Mouse (Mus musculus) small intestine, adult 2 months (tissue): ENCODE measurements around the gene Bscl2. TPM values are rescaled to one million over a fixed set of nuclear protein-coding genes. Genes with fewer than 3 reads are reported as not detected.

Source experiments
- H3K27ac ChIP-seq: fragments of 200-500 bp; 2 replicates; pipeline ENCODE4 v1.5.1; 2012; ENCODE audit warnings: low read depth, low read length, control low read depth, inconsistent platforms; ENCODE audit not compliant: insufficient read depth
- H3K27me3 ChIP-seq: fragments of 200-500 bp; 2 replicates; pipeline ENCODE4 v1.6.1; 2012; ENCODE audit warnings: mild to moderate bottlenecking, moderate library complexity, low read length, inconsistent platforms; ENCODE audit not compliant: control insufficient read depth, insufficient read depth
- H3K36me3 ChIP-seq: fragments of 200-500 bp; 2 replicates; pipeline ENCODE4 v1.6.1; 2012; ENCODE audit warnings: mild to moderate bottlenecking, low read length, control low read depth, inconsistent platforms; ENCODE audit not compliant: control insufficient read depth, insufficient read depth
- H3K4me1 ChIP-seq: fragments of 200-500 bp; 2 replicates; pipeline ENCODE4 v1.6.1; 2012; ENCODE audit warnings: low read length, inconsistent platforms, mixed read lengths; ENCODE audit not compliant: control insufficient read depth, insufficient read depth, insufficient read length
- H3K4me3 ChIP-seq: fragments of 200-500 bp; 2 replicates; pipeline ENCODE4 v1.5.1; 2012; ENCODE audit warnings: low read depth, mild to moderate bottlenecking, control low read depth, inconsistent platforms, low read length, moderate library complexity
- CTCF ChIP-seq: fragments of 200-500 bp; IDR thresholded peaks from 2 replicates; pipeline ENCODE4 v1.5.1; 2012; ENCODE audit warnings: low read depth, mild to moderate bottlenecking, control low read depth, inconsistent platforms, low read length, moderate library complexity, mixed read lengths; ENCODE audit not compliant: insufficient replicate concordance, insufficient read length; ENCODE audit errors: extremely low read depth
- POLR2A ChIP-seq: fragments of 200-500 bp; IDR thresholded peaks from 2 replicates; pipeline ENCODE4 v1.6.1; 2012; ENCODE audit warnings: low read depth, mild to moderate bottlenecking, control low read depth, inconsistent platforms, low read length, moderate library complexity
- WGBS: fragments of 180-500 bp; shearing (Covaris S2); methylation state at CpG from one replicate; pipeline ENCODE4 v1.1.7; 2018; 5-methylcytosine and 5-hydroxymethylcytosine counted together
- polyA plus RNA-seq: library from polyadenylated mRNA; depleted of rRNA; stranded (reverse); fragments of >200 nt; gene quantifications from 2 replicates; pipeline ENCODE4 v1.2.3, GENCODE M21; 2012; rRNA removed

Bscl2 gene
- 54.3 and 82.6 TPM in 2 replicates for polyA plus RNA-seq

DNA sequence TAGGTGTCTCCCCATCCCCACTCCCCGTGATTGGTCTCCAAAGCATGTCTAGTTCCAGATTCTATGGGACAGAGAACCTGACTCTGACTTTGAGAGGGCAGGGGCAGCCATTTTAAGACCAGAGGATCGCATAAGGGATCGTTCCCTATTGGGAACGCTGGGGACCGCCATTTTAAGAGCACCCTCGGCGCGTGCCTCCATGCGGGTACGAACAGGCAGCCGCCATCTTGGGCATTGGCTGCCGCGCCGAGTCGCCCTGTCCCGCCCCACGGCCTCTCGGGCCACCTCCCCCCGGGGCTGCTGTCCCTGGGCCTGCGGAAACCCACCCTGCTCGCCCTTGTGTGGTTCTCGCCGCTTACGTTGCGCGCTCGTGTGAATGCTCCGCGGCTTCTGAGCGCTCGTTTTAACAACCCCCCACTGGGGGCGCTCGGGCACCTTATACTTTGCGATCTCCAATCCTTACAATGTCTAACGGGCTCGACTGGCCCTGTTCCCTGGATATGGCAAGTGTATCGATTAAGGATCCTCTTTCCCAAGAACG is at the start of gene Bscl2:
Gene Bscl2, plus strand, starts transcription at position 217 of the 541 bp plus-strand sequence.
- Histone ChIP-seq H3K27me3 (no peaks in the 10 kb centered on the region), H3K4me1 (peaks cover 14% of the 10 kb centered on the region), H3K4me3 (peak within 1 kb of the TSS; percentile 95), H3K36me3 (peaks cover 17% of the 10 kb centered on the region), H3K27ac (peak within 1 kb of the TSS; percentile 65)
- TF ChIP-seq POLR2A = peak; percentile 19
- peak; percentile 67; the same call in 1 of the 2 replicates for TF ChIP-seq CTCF
- WGBS = under 1% methylated on average over 38 of the region's 38 CpGs

GRCm38 (mm10) chr19:8788521-8788920 is 48.7 kb upstream of the Bscl2 start:
- TF ChIP-seq POLR2A = no peak
- Histone ChIP-seq H3K4me3 (no peak overlapping the region), H3K4me1 (no peaks in the 10 kb centered on the region; the same call in 1 of the 2 replicates), H3K27me3 (no peaks in the 10 kb centered on the region), H3K27ac (no peak overlapping the region), H3K36me3 (peaks cover 8% of the 10 kb centered on the region)
- 58% methylated on average over 3 of the region's 3 CpGs for WGBS

DNA sequence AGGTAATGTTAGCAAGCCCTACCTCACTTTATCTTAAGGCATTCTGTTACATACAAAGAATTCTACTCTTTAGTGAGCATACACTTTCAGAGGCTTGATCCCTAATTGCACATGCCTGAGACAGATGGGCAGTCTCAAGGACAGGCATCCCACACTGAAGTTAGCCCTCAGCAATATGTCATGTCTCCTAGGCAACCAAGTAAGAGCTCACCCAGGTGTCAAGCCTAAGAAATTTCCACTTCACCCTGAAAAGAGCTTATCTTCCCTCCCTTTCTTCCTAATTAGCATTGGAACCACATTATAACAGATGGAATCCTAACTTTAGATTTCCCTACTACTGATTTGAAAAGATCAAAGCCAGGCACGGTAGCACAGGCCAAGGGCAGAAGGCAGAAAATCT is 48.1 kb upstream of the Bscl2 start:
- TF ChIP-seq POLR2A (no peak), CTCF (no peak)
- Histone ChIP-seq H3K4me1 (no peaks in the 10 kb centered on the region; the same call in 1 of the 2 replicates), H3K4me3 (no peak overlapping the region), H3K27me3 (no peaks in the 10 kb centered on the region), H3K36me3 (peaks cover 13% of the 10 kb centered on the region), H3K27ac (no peak overlapping the region)
- WGBS = 63% methylated on average over 1 of the region's 1 CpGs

DNA sequence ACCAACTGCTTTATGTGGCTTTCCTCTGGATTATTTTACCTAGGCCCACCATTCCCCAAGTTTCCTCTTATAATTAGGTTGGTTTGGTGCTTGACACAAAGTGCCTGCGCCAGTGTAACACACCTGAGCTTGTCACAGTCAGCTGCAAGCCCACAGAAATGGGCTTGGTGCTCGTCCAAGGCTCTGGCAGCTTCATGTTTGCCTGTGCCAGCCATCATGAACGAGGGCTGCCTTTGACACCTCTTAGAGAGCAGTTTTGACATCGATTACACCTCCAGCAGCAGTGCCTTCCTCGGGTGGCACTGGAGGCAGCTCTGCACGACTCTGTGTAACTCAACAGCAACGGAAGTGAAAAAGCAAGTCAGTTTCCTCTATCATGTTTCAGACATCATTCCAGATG is 47.1 kb upstream of the Bscl2 start:
- 82% methylated on average over 7 of the region's 7 CpGs for WGBS
- Histone ChIP-seq H3K4me3 (no peak overlapping the region), H3K27ac (no peak overlapping the region), H3K4me1 (no peaks in the 10 kb centered on the region; the same call in 1 of the 2 replicates), H3K36me3 (peaks cover 15% of the 10 kb centered on the region), H3K27me3 (no peaks in the 10 kb centered on the region)
- TF ChIP-seq POLR2A (no peak), CTCF (no peak)

DNA sequence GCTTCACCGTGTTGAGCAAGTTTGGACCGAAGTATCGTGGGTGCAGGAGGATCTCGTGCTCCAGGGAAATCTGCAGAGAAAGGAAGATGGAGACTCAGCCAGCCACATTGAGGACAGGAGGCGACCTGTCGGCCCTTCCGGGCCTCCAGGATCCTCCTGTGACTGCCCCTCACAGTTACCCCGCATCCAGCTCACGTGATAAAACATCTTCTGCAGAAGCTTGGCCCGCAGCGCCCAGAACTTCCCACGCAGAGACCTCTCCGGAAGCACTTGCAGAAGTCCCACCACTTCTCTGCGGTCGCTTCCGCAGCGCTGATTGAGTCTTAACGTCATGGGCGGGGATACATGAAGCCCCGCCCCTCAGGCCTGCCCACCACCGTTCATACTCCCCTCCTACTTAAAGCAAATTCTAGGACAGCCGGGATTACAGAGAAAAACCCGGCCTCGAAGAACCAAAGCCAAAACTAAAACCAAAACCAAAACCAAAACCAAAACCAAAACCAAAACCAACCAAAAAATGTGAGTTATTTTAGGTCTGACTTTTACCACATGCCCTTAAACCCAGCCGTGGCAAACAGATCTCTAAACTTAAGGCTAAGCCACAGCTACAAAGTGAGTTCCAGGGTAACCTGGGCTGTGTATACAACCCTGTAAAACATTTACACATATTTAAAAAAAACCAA is 38.9 kb upstream of the Bscl2 start, which contains the start of gene Polr2g:
Gene Polr2g, minus strand, starts transcription at position 314 of the 683 bp plus-strand sequence.
- TF ChIP-seq CTCF = no peak
- TF ChIP-seq POLR2A = peak; percentile 70; the same call in 1 of the 2 replicates

GRCm38 (mm10) chr19:8798947-8799315 is 38.3 kb upstream of the Bscl2 start:
- TF ChIP-seq POLR2A = no peak
- TF ChIP-seq CTCF = no peak
- Histone ChIP-seq H3K27me3 (no peaks in the 10 kb centered on the region), H3K4me1 (peaks cover 5% of the 10 kb centered on the region; the same call in 1 of the 2 replicates), H3K27ac (no peak overlapping the region), H3K4me3 (no peak overlapping the region), H3K36me3 (peaks cover 6% of the 10 kb centered on the region)

More for the DNA sequence above, 38.9 kb upstream of the Bscl2 start, which contains the start of gene Polr2g:
- Histone ChIP-seq H3K27me3 (no peaks in the 10 kb centered on the region), H3K36me3 (peaks cover 10% of the 10 kb centered on the region), H3K27ac (peak within 1 kb of the TSS; percentile 34), H3K4me3 (peak within 1 kb of the TSS; percentile 75), H3K4me1 (peaks cover 5% of the 10 kb centered on the region; the same call in 1 of the 2 replicates)
- 1% methylated on average over 25 of the region's 25 CpGs for WGBS

GRCm38 (mm10) chr19:8802130-8802821 is 35.0 kb upstream of the Bscl2 start, which contains the start of gene Zbtb3:
Zbtb3 (plus strand) TSS chr19:8802555.
- Histone ChIP-seq H3K27me3 (no peaks in the 10 kb centered on the region), H3K36me3 (peaks cover 6% of the 10 kb centered on the region), H3K27ac (peak within 1 kb of the TSS; percentile 67), H3K4me3 (peak within 1 kb of the TSS; percentile 87), H3K4me1 (peaks cover 5% of the 10 kb centered on the region; the same call in 1 of the 2 replicates)
- TF ChIP-seq POLR2A (peak; percentile 19; the same call in 1 of the 2 replicates), CTCF (no peak)
- WGBS = under 1% methylated on average over 30 of the region's 30 CpGs
